Mouse (Mus musculus): ENCODE data around the gene Slc1a5.

Gene Slc1a5

DNA sequence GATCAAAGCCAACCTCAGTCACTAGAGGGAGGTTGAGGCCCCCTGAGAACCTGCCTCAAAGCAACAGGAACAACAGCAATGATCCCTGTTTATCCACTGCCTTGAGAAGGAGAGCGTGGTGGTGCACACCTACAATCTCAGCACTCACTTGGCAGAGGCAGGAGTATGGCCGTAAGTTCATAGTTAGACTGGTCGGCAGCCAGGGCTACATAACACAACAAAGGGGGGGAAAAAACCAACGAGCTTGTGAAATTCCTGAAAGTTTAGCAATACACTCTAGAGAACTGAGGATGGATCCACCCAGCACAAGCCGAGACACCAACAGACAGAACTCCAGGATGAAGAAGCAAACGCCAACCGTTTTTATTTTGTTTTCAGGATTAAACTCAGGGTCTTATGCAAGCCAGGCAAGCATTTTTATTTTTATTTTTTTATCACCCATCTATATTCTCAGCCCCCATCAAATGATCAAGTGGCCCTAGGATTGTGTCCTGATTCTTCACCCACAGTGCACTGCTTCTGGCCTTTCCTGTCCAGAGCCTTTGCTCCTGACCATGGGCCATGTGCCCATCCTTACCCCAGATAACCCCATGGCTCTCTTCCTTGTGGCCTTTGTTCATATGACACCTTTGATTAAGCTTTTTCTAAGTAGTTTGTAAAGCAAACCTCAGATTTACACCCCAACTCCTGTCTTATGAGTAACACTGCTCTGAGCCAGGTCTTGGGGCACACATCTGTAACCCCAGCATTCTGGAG lies 17.5 kb upstream of the Slc1a5 start:
- TF ChIP-seq GATA4 (IDR thresholded peaks at IDR 0.05; ENCODE audit: insufficient replicate concordance, low read length) = no peak

DNA sequence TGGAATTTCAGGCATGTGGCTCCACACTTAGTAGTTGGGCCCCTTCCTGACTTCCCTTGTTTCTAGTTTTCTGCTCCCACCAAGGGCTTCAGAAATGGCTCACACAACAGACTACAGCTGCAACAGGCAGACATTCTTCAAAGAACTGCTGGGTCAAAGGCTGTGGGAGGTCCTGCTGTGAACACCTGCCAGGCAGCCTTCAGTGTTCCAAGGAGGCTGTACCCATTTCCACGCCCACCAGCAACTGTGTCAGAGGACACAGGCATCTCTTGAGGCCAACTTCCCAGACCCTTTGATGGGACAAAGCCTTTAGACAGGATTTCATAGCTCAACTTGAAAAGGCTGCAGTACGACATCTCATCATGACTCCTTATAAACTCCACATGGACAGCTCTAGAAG lies 14.7 kb upstream of the Slc1a5 start:
- no peak for TF ChIP-seq GATA4 (IDR thresholded peaks at IDR 0.05; ENCODE audit: insufficient replicate concordance, low read length)

DNA sequence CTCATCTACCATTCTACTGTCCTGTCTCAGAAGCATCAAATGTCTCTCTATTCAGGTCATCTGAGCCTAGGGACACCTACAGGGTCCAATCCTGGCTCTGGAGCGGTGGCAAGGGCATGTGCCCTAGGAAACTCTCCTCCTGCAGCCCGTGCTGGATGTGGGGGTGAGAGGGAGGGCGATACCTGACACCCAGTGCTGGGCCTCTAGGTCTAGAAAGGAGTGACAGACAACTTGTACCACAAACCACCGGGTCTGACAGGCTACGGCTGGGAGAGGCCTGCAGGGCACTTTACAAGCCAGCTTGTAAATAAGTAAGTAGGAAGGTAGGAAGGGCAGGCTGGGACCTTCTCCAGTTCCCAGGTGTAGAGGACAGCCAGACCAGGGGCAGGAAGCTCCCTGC lies 5.3 kb upstream of the Slc1a5 start:
- TF ChIP-seq GATA4 (IDR thresholded peaks at IDR 0.05; ENCODE audit: insufficient replicate concordance, low read length) = no peak

DNA sequence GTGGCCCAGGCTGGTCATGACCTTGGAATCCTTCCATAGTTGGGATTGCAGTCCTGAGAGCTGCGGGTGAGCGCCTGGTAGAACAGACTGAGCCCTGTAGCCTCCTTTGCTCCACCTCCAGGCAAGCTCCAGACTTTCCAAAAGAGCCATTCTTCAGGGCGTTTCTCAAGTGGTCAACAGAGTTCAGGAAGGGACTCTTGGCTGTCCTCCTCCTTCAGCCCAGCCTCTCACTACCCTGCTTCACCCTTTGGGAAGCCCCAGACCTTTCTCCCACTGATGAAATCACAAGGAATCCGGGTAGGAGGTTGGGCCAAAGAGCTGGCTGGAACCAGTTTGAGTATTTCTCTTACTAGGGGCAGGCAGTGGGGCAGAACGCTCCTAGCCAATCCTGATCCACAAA lies 1.1 kb upstream of the Slc1a5 start:
- no peak for TF ChIP-seq GATA4 (IDR thresholded peaks at IDR 0.05; ENCODE audit: insufficient replicate concordance, low read length)

DNA sequence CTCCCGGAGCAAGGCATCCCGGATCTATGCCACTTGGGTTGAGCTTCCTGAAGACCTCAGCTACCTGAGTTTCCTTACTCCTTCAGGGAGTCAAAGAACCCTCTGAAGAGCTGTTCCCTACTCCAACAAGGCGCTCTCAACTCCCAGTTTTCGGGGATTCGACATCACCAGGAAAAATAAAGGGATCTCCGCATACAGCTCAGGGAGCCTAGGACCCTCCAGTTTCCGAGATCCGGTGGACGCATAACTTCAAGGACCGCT lies 345 bp downstream of the Slc1a5 start:
- no peak for TF ChIP-seq GATA4 (IDR thresholded peaks at IDR 0.05; ENCODE audit: insufficient replicate concordance, low read length)

DNA sequence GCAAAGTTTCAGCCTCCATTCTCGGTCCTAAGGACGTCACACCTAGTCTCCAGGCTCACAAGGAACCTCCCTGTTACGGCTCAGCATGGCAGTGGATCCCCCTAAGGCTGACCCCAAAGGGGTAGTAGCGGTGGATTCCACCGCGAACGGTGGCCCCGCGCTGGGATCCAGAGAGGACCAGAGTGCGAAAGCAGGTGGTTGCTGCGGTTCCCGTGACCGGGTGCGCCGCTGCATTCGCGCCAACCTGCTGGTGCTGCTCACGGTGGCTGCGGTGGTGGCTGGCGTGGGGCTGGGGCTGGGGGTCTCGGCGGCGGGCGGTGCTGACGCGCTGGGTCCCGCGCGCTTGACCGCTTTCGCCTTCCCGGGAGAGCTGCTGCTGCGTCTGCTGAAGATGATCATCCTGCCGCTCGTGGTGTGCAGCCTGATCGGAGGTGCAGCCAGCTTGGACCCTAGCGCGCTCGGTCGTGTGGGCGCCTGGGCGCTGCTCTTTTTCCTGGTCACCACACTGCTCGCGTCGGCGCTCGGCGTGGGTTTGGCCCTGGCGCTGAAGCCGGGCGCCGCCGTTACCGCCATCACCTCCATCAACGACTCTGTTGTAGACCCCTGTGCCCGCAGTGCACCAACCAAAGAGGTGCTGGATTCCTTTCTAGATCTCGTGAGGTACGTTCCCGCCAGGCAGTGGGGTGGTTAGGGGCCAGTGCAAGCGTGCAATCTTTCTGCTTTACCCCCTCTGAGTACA lies 845 bp downstream of the Slc1a5 start:
- TF ChIP-seq GATA4 (IDR thresholded peaks at IDR 0.05; ENCODE audit: insufficient replicate concordance, low read length) = no peak

DNA sequence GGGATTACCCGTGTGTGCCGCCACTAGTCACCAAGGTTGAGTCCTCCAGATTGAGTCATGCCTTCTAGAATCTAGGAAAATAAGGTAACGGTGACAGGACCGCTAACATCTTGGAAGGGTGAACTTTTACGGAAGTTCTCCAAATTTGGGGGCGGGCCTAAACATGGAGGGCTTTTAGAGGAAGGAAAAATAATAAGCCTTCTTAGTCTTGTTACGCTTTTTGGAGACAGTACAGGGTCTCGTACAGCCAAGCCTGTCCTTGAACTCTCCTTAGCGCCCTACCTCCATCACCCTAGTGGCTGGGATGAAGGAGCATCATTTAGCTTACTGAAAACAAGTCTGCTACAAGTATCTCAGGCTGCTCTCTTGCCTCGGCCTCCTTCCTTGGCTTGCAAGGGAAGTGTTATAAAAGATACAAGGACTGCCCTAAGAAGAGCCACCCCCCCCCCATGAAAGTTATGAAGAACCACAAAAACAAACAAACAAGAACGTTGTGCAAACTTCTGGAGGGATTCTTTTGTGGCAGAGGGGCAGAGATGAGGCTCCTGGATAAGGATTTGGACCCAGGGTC lies 1.5 kb downstream of the Slc1a5 start:
- no peak for TF ChIP-seq GATA4 (IDR thresholded peaks at IDR 0.05; ENCODE audit: insufficient replicate concordance, low read length)

DNA sequence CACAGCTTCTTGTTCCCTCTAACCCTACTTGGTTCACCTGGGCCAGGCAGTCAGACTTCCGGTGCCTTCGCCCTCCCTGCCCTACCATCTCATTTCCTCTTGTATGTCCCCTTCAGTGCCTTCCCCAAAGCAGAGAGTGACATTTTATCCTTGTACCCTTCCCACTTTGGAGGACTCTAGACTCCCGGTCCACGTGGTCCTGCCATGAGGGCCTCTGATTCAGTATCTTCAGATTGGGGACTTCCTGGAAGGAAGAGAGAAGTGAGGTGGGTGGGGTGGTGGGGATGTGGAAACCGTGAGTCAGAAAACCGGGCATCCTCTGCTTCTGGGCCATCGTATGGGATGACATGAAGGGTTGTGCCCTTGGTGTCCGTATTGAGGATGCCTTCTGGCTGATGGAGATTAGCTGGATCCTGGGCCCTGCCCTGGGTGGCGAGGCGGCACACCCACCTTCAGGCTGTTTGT lies 2.1 kb downstream of the Slc1a5 start:
- TF ChIP-seq GATA4 (IDR thresholded peaks at IDR 0.05; ENCODE audit: insufficient replicate concordance, low read length) = no peak

DNA sequence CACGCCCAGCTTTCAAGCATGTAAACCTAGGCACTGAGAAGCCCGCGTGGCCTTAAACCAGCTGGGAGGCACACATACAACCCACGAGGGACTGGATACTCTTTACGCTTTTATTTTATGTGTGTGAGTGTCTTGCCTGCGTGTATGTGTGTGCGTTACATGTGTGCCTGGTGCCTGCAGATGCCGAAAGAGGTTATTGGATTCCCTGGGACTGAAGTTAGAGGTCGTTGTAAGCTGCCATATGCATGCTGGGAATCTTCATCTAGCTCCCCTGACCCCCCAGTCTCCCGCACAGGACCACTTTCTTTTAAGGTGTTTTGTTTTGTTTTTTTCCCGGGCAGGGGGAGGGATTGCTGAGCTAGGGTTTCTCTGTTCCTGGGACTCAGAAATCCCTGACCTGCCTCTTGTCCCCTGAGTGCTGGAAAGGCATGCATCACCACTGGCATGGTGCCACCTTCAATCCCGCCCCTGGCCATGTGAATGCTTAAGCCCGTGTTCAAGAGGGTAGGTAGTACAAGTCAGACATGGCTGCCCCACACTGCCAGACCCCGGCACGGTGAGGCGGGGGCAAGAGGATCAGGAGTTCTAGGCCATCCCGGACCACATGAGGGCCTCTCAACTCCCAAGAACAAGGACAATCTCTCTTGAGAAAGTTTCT lies 2.7 kb downstream of the Slc1a5 start:
- TF ChIP-seq GATA4 (IDR thresholded peaks at IDR 0.05; ENCODE audit: insufficient replicate concordance, low read length) = no peak

DNA sequence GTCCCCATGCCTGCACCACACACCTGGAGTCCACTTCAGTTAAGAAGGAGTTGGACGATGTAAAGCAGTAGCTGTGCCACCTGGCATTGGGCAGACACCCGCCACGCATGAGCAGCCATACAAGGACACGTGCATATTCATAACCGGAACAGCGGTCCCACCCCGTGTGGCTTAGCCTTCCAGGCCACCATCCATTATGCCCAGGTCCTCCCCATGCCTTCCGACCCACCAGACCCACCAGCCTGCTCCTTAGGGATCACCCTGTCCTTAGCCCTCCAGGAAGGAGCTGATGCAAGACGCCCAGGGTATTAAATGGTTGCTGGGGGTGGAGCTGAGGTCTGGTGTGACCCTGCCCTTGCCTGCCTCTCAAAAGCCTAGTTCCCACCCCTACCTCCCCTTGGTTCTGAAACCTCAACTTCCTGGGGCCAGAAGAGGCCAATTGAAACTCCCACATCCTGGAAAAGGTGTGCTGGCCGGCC lies 3.4 kb downstream of the Slc1a5 start:
- TF ChIP-seq GATA4 (IDR thresholded peaks at IDR 0.05; ENCODE audit: insufficient replicate concordance, low read length) = no peak

DNA sequence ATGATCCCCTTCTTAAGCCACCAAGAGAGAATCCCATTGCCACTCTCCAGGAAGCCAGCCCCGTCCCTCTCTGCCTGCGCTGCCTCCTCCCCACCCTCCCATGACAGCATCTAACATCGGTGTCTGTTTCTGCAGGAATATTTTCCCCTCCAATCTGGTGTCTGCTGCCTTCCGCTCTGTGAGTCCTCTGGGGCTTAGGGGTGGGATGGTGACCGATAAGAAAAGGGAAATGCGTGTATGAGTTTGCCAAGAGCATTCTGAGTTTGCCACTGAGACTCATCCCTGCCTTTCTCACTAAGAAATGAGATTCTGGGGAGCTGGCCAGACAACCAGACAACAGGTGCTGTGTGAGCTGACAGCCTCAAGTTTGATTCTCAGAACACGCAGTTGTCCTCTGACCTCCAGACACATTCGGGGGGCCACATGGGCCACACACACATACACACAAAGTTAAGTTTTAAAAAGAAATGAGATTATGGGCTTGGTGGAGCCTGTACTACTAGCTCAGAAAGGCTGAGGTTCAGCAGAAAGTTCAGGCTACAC lies 4.5 kb downstream of the Slc1a5 start:
- TF ChIP-seq GATA4 (IDR thresholded peaks at IDR 0.05; ENCODE audit: insufficient replicate concordance, low read length) = no peak

DNA sequence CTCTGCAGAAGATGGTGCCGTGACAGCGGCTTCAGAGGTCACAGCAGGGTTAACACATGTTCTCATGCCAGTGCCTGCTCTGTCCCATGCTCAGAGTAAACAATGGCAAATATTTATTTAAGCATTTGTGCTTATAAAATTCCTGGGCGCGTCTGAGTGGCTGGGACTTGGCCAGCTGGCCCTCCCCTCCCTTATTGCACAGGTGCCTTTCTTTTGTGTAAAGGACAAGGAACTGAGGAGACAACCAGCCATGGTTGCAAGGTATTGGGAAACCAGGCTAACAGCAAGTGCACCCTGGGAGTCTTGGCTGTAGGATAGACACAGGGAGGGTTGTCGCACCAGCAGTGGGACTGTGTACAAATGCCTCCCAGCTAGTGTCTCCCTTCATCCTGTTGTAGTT lies 11.2 kb downstream of the Slc1a5 start:
- TF ChIP-seq GATA4 (IDR thresholded peaks at IDR 0.05; ENCODE audit: insufficient replicate concordance, low read length) = no peak

DNA sequence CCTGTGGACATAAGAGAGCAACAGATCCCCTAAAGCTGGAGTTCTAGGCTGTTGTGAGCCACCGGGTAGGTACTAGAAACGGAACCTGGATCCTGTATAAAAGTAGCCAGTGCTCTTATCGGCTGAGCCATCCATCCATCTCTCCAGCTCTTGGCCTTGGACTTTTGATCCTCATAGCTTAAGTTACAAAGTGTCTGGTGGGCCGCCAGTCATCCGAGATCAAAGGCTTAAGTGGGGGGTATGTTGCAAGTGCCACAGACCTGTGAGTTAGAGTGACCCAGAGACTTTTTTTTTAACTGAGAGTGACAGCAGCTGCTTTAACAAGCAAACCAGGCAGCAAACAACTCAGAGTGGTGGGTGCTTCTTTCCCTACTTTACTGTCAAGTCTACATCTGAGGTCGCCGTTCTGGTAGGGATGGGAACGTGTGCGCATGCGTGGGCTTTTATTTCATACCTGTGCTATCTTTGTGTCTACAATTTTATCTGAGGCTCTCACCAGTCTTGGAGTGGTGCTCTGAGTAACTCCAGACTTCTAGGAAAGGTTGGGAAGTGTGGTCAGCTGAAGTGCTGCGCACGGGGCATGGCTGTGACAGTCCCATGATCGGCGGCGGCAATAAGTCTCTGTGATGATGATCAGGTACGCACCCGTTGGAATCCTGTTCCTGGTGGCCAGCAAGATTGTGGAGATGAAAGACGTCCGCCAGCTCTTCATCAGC lies 12.0 kb downstream of the Slc1a5 start:
- no peak for TF ChIP-seq GATA4 (IDR thresholded peaks at IDR 0.05; ENCODE audit: insufficient replicate concordance, low read length)

DNA sequence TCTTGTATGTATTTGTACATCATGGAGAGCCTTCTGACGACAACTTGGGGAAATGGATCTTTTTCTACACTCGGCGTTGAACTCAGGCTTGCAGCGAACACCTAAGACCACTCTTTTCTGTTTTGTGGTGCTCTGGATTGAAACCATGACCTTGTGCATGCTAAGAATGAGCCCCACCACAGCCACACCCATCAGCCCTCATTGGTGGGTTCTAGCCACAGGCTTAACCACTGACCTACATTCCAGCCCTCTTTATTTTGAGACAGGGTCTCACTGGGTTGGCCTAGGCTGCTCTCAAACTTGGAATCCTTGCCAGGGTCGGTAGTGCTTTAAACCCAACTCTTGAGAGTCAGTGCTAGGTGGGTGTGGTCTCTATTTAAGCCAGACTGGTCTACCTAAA lies 13.7 kb downstream of the Slc1a5 start:
- TF ChIP-seq GATA4 (IDR thresholded peaks at IDR 0.05; ENCODE audit: insufficient replicate concordance, low read length) = no peak

Data from liver, adult (tissue).